Comparison of ENCODE assay signal across 12 mouse cellular contexts in the genomic region with DNA sequence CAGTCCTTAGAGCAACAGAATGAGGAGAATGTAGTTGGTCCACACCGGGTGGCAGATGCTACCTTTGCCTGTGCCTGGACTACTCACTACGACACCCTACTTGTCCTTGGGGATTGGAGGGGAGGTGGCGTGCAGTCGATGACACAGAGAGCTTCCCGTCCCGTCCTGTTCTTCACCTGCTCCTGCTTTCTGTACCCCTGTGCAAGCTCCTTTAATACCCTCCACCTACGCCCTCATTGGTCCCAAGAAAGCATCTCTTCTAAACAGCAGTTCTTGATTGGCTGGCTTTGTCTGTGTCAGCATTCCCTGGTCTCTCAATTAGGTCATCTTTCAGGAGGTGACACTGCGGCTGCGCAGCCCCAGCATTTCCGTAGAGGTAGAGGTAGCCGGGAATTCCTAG. TPM values are rescaled to one million over a fixed set of nuclear protein-coding genes. Genes with fewer than 3 reads are reported as not detected.
A peak's percentile ranks its signal among the peaks of the same experiment; 100 is the strongest.
DNase-seq lines count a peak whose midpoint lies in the region; ATAC-seq and TF ChIP-seq lines count a peak whose summit lies in the region.
"Had no signal": no experiment of that assay in that cellular context is flagged by ENCODE, and none has a peak within 500 bp of the region (broad histone marks: within the 10 kb centered on the region; RNA-seq: fewer than 3 reads in every experiment).

A gene (minus strand): TSS at position 180 of the 400 bp plus-strand sequence.

- no peak for ATAC-seq in erythroid progenitor cell, adult 5-6 weeks (replicated peaks; ENCODE audit: low FRiP score, poor library complexity, severe bottlenecking)

- peaks cover 19% of the 10 kb centered on the region for H3K36me3 ChIP-seq in ES-Bruce4 (ENCODE audit: control insufficient read depth, insufficient read depth, low read length, poor library complexity, severe bottlenecking)
- H3K36me3 ChIP-seq: midbrain, embryonic 12.5 days had no signal

- no peak for DNase-seq in adrenal gland, adult 2 months
- no peak for DNase-seq in adrenal gland, adult (ENCODE audit: inconsistent age in 2 of 2, low spot score in 1 of 2)
- DNase-seq in layer of hippocampus, adult 8-10 months (ENCODE audit: low spot score in 2 of 2), result no peak
- DNase-seq in layer of hippocampus, adult 9-11 months, result no peak
- no peak for DNase-seq in spleen, postnatal 14 days (ENCODE audit: low spot score in 2 of 2)
- no peak for DNase-seq in embryo, embryonic 10 days (ENCODE audit: low spot score)
- DNase-seq: cerebellum, adult 9-10 months; kidney, postnatal 36 days; lung, adult 18-20 months had no signal

- peak; percentile 100 for TF ChIP-seq POLR2A in ES-Bruce4 (IDR thresholded peaks at IDR 0.05; ENCODE audit: insufficient read depth, low read length)

- peak within 1 kb of the TSS; percentile 82 for H3K4me3 ChIP-seq in ES-Bruce4 (ENCODE audit: low read depth, low read length)
- H3K4me3 ChIP-seq: midbrain, embryonic 12.5 days had no signal

- H3K27ac ChIP-seq in ES-Bruce4 (ENCODE audit: insufficient read depth, low read length), result peak within 1 kb of the TSS; percentile 64
- H3K27ac ChIP-seq: midbrain, embryonic 12.5 days had no signal

- H3K9ac ChIP-seq in ES-Bruce4 (ENCODE audit: low read depth, poor library complexity, severe bottlenecking), result peak within 1 kb of the TSS; percentile 90
- H3K9ac ChIP-seq: midbrain, embryonic 12.5 days had no signal

- peak; percentile 56; the same call in 1 of the 2 replicates for TF ChIP-seq EP300 in ES-Bruce4 (IDR thresholded peaks at IDR 0.05; ENCODE audit: insufficient read depth, low read depth, low read length)

- no peaks in the 10 kb centered on the region for H3K9me3 ChIP-seq in ES-Bruce4 (replicated peaks; ENCODE audit: control insufficient read depth, insufficient read depth, low read length, poor library complexity, severe bottlenecking)
- H3K9me3 ChIP-seq: midbrain, embryonic 12.5 days had no signal

- TF ChIP-seq CTCF in ES-Bruce4 (IDR thresholded peaks at IDR 0.05; ENCODE audit: low read depth, low read length), result no peak

- H3K4me1 ChIP-seq in ES-Bruce4 (ENCODE audit: control insufficient read depth, insufficient read depth, low read length), result no peaks in the 10 kb centered on the region
- H3K4me1 ChIP-seq: midbrain, embryonic 12.5 days had no signal

- no peaks in the 10 kb centered on the region for H3K27me3 ChIP-seq in ES-Bruce4 (ENCODE audit: control insufficient read depth, insufficient read depth, low read length, poor library complexity, severe bottlenecking)
- H3K27me3 ChIP-seq: midbrain, embryonic 12.5 days had no signal

RNA-seq across cellular contexts. Expression of the gene that starts here (rescaled TPM):
- total RNA-seq in adrenal gland, adult 2 months (2021), result 10 to 100 TPM; 15.6 to 29.8 TPM
- 35.2 and 41.3 TPM in 2 replicates for polyA plus RNA-seq in adrenal gland, adult 2 months (2012; rRNA removed)
- total RNA-seq in layer of hippocampus, adult 8-10 months (2022), result 10 to 100 TPM; 46.0 to 62.9 (median 52.2) TPM
- 111 and 112 TPM in 2 replicates for polyA plus RNA-seq in ES-Bruce4 (2011; ENCODE audit: insufficient read depth, insufficient read length, low read depth, missing spikeins)
- 21.0 and 23.1 TPM in 2 replicates for total RNA-seq in erythroid progenitor cell, adult 5-6 weeks (2015; ENCODE audit: low replicate concordance)
- total RNA-seq in erythroid progenitor cell, adult 5-6 weeks (2017; ENCODE audit: low replicate concordance), result 12.1 and 15.4 TPM in 2 replicates
